Mouse (Mus musculus) gastrocnemius, postnatal 14 days (tissue): Measurements from ENCODE around the gene Nbea. TPM values are rescaled to one million over a fixed set of nuclear protein-coding genes. Genes with fewer than 3 reads are reported as not detected.

ENCODE experiments used
- DNase-seq: peaks from one replicate; pipeline ENCODE4 v3.0.0; 2021; ENCODE audit warnings: mixed read lengths
- intact Hi-C: fragments of 180-260 bp; cut with DNase I; formaldehyde crosslinking; loops from one replicate; pipeline ENCODE4 v1.15.1; 2025; ENCODE audit warnings: low total_unique reads
- total RNA-seq, 2 experiments: library from RNA; stranded (reverse); gene quantifications; 2 replicates each; pipeline ENCODE4 v1.2.3; 2021

Gene Nbea
- total RNA-seq, 2 experiments from 2014 or later: 8.0 to 8.5 TPM

- DNase-seq: no peak
- intact Hi-C loops: no loop called here
Observed at GRCm38 (mm10) chr3:55713856-55714255, 469.6 kb downstream of the Nbea start.

GRCm38 (mm10) chr3:55710300-55710699 lies 473.2 kb downstream of the Nbea start:
- intact Hi-C loops: no loop called here

GRCm38 (mm10) chr3:55701632-55702031 lies 481.9 kb downstream of the Nbea start:
- intact Hi-C loops: no loop called here
- no peak for DNase-seq

More at GRCm38 (mm10) chr3:55710300-55710699, 473.2 kb downstream of the Nbea start:
- no peak for DNase-seq

- intact Hi-C loops: no loop called here
Observed at GRCm38 (mm10) chr3:55697174-55697573, 486.3 kb downstream of the Nbea start.

GRCm38 (mm10) chr3:55693073-55693472 lies 490.4 kb downstream of the Nbea start:
- DNase-seq: no peak
- intact Hi-C loops: no loop called here

More at GRCm38 (mm10) chr3:55697174-55697573, 486.3 kb downstream of the Nbea start:
- no peak for DNase-seq

- intact Hi-C loops: no loop called here
- DNase-seq: no peak
Observed at GRCm38 (mm10) chr3:55688098-55688497, 495.4 kb downstream of the Nbea start.

- DNase-seq: no peak
- intact Hi-C loops: no loop called here
Observed at GRCm38 (mm10) chr3:55686993-55687392, 496.5 kb downstream of the Nbea start.

GRCm38 (mm10) chr3:55685627-55686026 lies 497.9 kb downstream of the Nbea start:
- DNase-seq: no peak
- intact Hi-C loops: no loop called here

GRCm38 (mm10) chr3:55684892-55685291 lies 498.6 kb downstream of the Nbea start:
- intact Hi-C loops: no loop called here
- no peak for DNase-seq

GRCm38 (mm10) chr3:55677691-55678090 lies 505.8 kb downstream of the Nbea start:
- intact Hi-C loops: no loop called here

GRCm38 (mm10) chr3:55674185-55674584 lies 509.3 kb downstream of the Nbea start:
- intact Hi-C loops: no loop called here
- no peak for DNase-seq

More at GRCm38 (mm10) chr3:55677691-55678090, 505.8 kb downstream of the Nbea start:
- DNase-seq: no peak

GRCm38 (mm10) chr3:55667048-55667447 lies 516.5 kb downstream of the Nbea start:
- DNase-seq: no peak

GRCm38 (mm10) chr3:55665928-55666327 lies 517.6 kb downstream of the Nbea start:
- intact Hi-C loops: no loop called here
- no peak for DNase-seq

More at GRCm38 (mm10) chr3:55667048-55667447, 516.5 kb downstream of the Nbea start:
- intact Hi-C loops: no loop called here

- intact Hi-C loops: no loop called here
- no peak for DNase-seq
Observed at GRCm38 (mm10) chr3:55664713-55665112, 518.8 kb downstream of the Nbea start.

GRCm38 (mm10) chr3:55661678-55662445 lies 521.6 kb downstream of the Nbea start:
- DNase-seq: peak; percentile 17
- intact Hi-C loops: no loop called here

GRCm38 (mm10) chr3:55660261-55660838 lies 523.2 kb downstream of the Nbea start:
- no peak for DNase-seq
- intact Hi-C loops: no loop called here

- DNase-seq: no peak
- intact Hi-C loops: no loop called here
Observed at GRCm38 (mm10) chr3:55659558-55660215, 523.8 kb downstream of the Nbea start.

- DNase-seq: no peak
- intact Hi-C loops: no loop called here
Observed at GRCm38 (mm10) chr3:55652321-55652720, 531.2 kb downstream of the Nbea start.

- DNase-seq: no peak
- intact Hi-C loops: no loop called here
Observed at GRCm38 (mm10) chr3:55651877-55652276, 531.6 kb downstream of the Nbea start.

GRCm38 (mm10) chr3:55649541-55649940 lies 534.0 kb downstream of the Nbea start:
- intact Hi-C loops: no loop called here
- no peak for DNase-seq
